Mouse (Mus musculus): ENCODE results near the gene March1. TPM values are rescaled to one million over a fixed set of nuclear protein-coding genes. Genes with fewer than 3 reads are reported as not detected.

The March1 gene
- polyA plus RNA-seq, 1 experiment from 2014 or later, result 0.33 TPM

DNA sequence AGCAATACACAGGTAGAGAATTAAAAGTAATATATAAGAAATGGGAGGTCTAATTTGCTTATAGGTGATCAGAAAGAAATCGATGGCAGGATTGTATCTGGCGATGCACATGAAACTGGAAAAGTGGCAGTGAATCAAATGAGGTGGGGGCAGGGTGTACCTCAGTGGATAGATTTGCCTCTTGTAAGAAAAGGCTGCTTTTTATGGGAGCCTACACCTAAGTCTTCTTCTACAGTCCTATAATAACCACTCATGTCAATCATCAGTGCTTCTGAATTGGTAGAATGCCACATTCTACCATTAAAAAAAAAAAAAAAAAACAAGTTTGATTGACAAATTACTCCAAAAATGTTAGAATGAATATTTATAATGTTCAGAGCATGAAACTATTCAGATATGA is 567.5 kb downstream of the March1 start:
- H3K4me1 ChIP-seq (ENCODE audit: control insufficient read depth, insufficient read depth, low read length), result no peaks in the 10 kb centered on the region

DNA sequence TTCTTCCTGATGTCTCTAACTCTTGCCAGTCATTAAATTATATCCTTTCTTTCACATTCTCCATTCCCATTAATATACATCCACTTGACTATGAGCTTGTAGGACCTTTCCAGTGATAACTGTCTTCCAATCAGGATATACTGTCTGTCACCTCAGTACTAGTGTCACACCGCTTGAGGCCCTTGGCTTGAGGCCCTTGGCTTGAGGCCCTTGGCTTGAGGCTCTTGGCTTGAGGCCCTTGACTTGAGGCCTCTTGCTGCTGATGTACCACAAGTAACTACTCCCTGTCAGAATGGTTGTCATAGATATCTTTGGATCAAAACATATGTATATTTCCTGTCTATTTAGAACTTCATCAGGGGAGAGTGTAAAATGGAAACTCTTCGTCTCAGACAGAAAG is 576.7 kb downstream of the March1 start:
- no peaks in the 10 kb centered on the region for H3K4me1 ChIP-seq (ENCODE audit: control insufficient read depth, insufficient read depth, low read length)
- H3K9me3 ChIP-seq (replicated peaks; ENCODE audit: control insufficient read depth, low read length), result no peaks in the 10 kb centered on the region
- WGBS (ENCODE audit: insufficient replicate concordance), result 72% methylated on average over 2 of the region's 2 CpGs
- H3K27me3 ChIP-seq (ENCODE audit: control insufficient read depth, insufficient read depth, low read length), result no peaks in the 10 kb centered on the region
- H3K9ac ChIP-seq (ENCODE audit: low read depth, low read length), result no peak overlapping the region
- H3K4me3 ChIP-seq (ENCODE audit: low read depth, low read length), result no peak overlapping the region
- H3K4me2 ChIP-seq, result no peak overlapping the region
- ATAC-seq (replicated peaks; ENCODE audit: insufficient number of reproducible peaks, low FRiP score, low TSS enrichment), result no peak
- no peak overlapping the region for H3K27ac ChIP-seq (ENCODE audit: low read depth, low read length)
- no peaks in the 10 kb centered on the region for H3K36me3 ChIP-seq (ENCODE audit: control insufficient read depth, insufficient read depth, low read length)

More for the DNA sequence above, 567.5 kb downstream of the March1 start:
- Histone ChIP-seq H3K27ac (ENCODE audit: low read depth, low read length) (no peak overlapping the region), H3K36me3 (ENCODE audit: control insufficient read depth, insufficient read depth, low read length) (no peaks in the 10 kb centered on the region), H3K9ac (ENCODE audit: low read depth, low read length) (no peak overlapping the region), H3K9me3 (replicated peaks; ENCODE audit: control insufficient read depth, low read length) (no peaks in the 10 kb centered on the region), H3K27me3 (ENCODE audit: control insufficient read depth, insufficient read depth, low read length) (no peaks in the 10 kb centered on the region), H3K4me3 (ENCODE audit: low read depth, low read length) (no peak overlapping the region), H3K4me2 (no peak overlapping the region)
- ATAC-seq (replicated peaks; ENCODE audit: insufficient number of reproducible peaks, low FRiP score, low TSS enrichment), result no peak
- 83% methylated on average over 2 of the region's 2 CpGs for WGBS (ENCODE audit: insufficient replicate concordance)

DNA sequence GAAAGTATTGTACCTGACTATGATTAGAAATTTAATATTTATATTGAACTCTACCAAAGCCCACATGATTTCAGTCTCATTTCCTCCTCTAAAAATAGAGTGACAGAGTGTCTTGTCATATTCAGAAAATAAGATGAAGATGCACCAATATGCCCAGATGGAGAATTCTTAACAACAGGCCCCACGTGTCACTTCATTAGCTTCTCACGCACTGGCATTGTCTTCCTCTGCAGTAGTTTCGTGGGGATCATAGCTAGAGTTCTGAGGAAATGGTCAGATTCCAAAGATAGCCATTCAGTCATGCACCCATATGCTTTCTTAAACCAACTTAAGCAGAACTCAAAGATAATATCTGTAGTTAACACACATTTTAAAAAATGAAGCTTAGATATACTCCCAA is 582.5 kb downstream of the March1 start:
- no peak overlapping the region for H3K4me2 ChIP-seq
- no peak overlapping the region for H3K9ac ChIP-seq (ENCODE audit: low read depth, low read length)
- 82% methylated on average over 3 of the region's 3 CpGs for WGBS (ENCODE audit: insufficient replicate concordance)
- no peak overlapping the region for H3K27ac ChIP-seq (ENCODE audit: low read depth, low read length)
- no peaks in the 10 kb centered on the region for H3K9me3 ChIP-seq (replicated peaks; ENCODE audit: control insufficient read depth, low read length)
- H3K36me3 ChIP-seq (ENCODE audit: control insufficient read depth, insufficient read depth, low read length), result no peaks in the 10 kb centered on the region
- no peak overlapping the region for H3K4me3 ChIP-seq (ENCODE audit: low read depth, low read length)
- ATAC-seq (replicated peaks; ENCODE audit: insufficient number of reproducible peaks, low FRiP score, low TSS enrichment), result no peak
- no peaks in the 10 kb centered on the region for H3K4me1 ChIP-seq (ENCODE audit: control insufficient read depth, insufficient read depth, low read length)
- H3K27me3 ChIP-seq (ENCODE audit: control insufficient read depth, insufficient read depth, low read length), result no peaks in the 10 kb centered on the region

DNA sequence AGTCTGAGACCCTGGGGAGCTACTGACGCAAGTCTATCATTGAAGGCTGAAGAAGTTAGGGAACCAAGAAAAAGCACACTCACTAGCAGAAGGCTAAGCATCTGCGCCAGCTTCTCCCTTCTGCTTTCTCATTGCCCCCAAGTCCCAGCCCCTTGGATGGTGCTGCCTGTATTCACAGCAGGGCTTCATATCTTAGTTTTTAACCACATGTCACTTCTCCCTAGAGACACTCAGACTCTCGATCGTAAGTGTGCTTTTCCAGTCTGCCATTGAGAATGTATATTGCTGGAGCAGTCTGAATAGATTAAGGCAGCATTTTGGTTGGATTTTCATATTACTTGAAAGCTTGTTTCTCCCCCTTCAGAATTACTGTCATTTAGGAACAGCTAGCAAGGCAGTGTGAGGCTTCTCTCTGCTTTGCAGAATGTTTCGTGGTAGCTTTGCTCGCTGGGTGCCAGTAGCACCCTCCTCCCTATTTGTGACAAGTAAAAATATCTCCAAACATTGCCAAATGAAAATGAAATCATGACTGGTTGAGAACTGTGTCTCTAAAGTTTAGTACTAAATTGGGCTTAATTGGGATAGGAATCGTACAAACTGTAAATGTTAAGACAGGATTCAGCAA is 586.2 kb downstream of the March1 start:
- H3K9ac ChIP-seq (ENCODE audit: low read depth, low read length), result no peak overlapping the region
- no peaks in the 10 kb centered on the region for H3K4me1 ChIP-seq (ENCODE audit: control insufficient read depth, insufficient read depth, low read length)
- H3K9me3 ChIP-seq (replicated peaks; ENCODE audit: control insufficient read depth, low read length), result no peaks in the 10 kb centered on the region
- H3K27me3 ChIP-seq (ENCODE audit: control insufficient read depth, insufficient read depth, low read length), result no peaks in the 10 kb centered on the region
- no peak for ATAC-seq (replicated peaks; ENCODE audit: insufficient number of reproducible peaks, low FRiP score, low TSS enrichment)
- H3K36me3 ChIP-seq (ENCODE audit: control insufficient read depth, insufficient read depth, low read length), result no peaks in the 10 kb centered on the region
- WGBS (ENCODE audit: insufficient replicate concordance), result 83% methylated on average over 7 of the region's 7 CpGs
- no peak overlapping the region for H3K4me3 ChIP-seq (ENCODE audit: low read depth, low read length)
- no peak overlapping the region for H3K27ac ChIP-seq (ENCODE audit: low read depth, low read length)
- H3K4me2 ChIP-seq, result no peak overlapping the region

DNA sequence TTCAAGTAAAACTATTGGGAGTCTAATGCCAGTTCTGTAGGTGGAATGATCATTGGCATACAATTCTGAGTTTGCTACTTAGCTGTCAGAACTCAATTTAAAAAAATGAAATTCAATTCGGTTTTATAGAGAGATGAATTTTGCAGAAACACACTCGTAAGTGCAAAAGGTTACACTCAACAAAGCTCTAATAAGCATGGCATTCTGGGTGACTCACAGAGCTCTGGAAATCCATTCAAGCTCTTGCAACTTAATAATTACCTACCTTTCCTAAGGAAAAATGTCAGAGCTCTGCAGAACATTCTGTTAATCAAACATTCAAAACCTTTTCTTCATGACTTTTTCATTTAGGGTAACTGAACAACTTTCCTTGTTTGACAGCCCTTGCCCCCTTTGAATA is 591.9 kb downstream of the March1 start:
- Histone ChIP-seq H3K4me1 (ENCODE audit: control insufficient read depth, insufficient read depth, low read length) (no peaks in the 10 kb centered on the region), H3K9me3 (replicated peaks; ENCODE audit: control insufficient read depth, low read length) (no peaks in the 10 kb centered on the region), H3K4me2 (no peak overlapping the region), H3K27ac (ENCODE audit: low read depth, low read length) (no peak overlapping the region), H3K36me3 (ENCODE audit: control insufficient read depth, insufficient read depth, low read length) (no peaks in the 10 kb centered on the region), H3K27me3 (ENCODE audit: control insufficient read depth, insufficient read depth, low read length) (no peaks in the 10 kb centered on the region), H3K9ac (ENCODE audit: low read depth, low read length) (no peak overlapping the region), H3K4me3 (ENCODE audit: low read depth, low read length) (no peak overlapping the region)
- ATAC-seq (replicated peaks; ENCODE audit: insufficient number of reproducible peaks, low FRiP score, low TSS enrichment), result no peak
- 65% methylated on average over 2 of the region's 2 CpGs for WGBS (ENCODE audit: insufficient replicate concordance)

DNA sequence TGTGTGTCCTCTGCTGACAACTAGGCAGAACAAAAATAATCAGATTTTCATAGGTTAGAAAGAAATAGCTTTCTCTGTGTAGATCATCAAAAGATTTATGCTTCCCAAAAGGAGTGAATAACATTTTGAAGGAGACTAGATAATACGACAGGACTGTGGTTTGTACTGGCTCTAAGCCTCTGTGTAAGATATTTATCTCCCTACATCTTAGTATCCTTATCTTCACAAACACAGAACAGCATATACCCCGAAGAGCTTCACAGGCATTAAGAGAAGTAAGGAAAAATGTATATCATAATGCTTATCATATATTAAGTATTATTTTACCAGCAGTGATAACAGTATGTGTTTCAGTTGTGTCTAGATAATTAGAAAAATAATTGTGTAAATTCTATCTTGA is 592.6 kb downstream of the March1 start:
- no peak for ATAC-seq (replicated peaks; ENCODE audit: insufficient number of reproducible peaks, low FRiP score, low TSS enrichment)
- WGBS (ENCODE audit: insufficient replicate concordance), result 77% methylated on average over 2 of the region's 2 CpGs

DNA sequence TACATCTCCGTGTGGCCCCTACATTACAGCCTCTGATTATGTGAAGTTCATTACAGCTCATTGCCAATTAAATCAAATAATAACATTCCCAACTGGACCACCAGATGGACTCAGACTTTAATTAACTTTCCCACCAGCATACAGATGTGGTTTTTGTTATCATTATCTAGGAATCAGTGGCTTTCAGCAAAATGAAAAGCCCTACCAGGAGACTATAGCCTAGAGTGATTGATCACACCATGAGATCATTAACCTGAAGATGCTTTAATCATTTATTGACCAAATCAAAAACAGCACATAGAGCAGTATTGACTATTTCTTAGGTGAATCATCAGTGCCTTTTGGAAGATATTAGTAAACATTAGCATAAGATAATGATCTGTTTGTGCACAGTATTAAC is 602.3 kb downstream of the March1 start:
- H3K9me3 ChIP-seq (replicated peaks; ENCODE audit: control insufficient read depth, low read length), result no peaks in the 10 kb centered on the region
- no peaks in the 10 kb centered on the region for H3K4me1 ChIP-seq (ENCODE audit: control insufficient read depth, insufficient read depth, low read length)
- no peaks in the 10 kb centered on the region for H3K27me3 ChIP-seq (ENCODE audit: control insufficient read depth, insufficient read depth, low read length)
- no peak for ATAC-seq (replicated peaks; ENCODE audit: insufficient number of reproducible peaks, low FRiP score, low TSS enrichment)
- no peak overlapping the region for H3K4me3 ChIP-seq (ENCODE audit: low read depth, low read length)
- no peak overlapping the region for H3K9ac ChIP-seq (ENCODE audit: low read depth, low read length)
- H3K36me3 ChIP-seq (ENCODE audit: control insufficient read depth, insufficient read depth, low read length), result no peaks in the 10 kb centered on the region
- H3K4me2 ChIP-seq, result no peak overlapping the region
- H3K27ac ChIP-seq (ENCODE audit: low read depth, low read length), result no peak overlapping the region
- WGBS (ENCODE audit: insufficient replicate concordance), result 68% methylated on average over 1 of the region's 1 CpGs

More for the DNA sequence above, 592.6 kb downstream of the March1 start:
- Histone ChIP-seq H3K36me3 (ENCODE audit: control insufficient read depth, insufficient read depth, low read length) (no peaks in the 10 kb centered on the region), H3K4me3 (ENCODE audit: low read depth, low read length) (no peak overlapping the region), H3K9me3 (replicated peaks; ENCODE audit: control insufficient read depth, low read length) (no peaks in the 10 kb centered on the region), H3K4me1 (ENCODE audit: control insufficient read depth, insufficient read depth, low read length) (no peaks in the 10 kb centered on the region), H3K27ac (ENCODE audit: low read depth, low read length) (no peak overlapping the region), H3K27me3 (ENCODE audit: control insufficient read depth, insufficient read depth, low read length) (no peaks in the 10 kb centered on the region), H3K4me2 (no peak overlapping the region), H3K9ac (ENCODE audit: low read depth, low read length) (no peak overlapping the region)

DNA sequence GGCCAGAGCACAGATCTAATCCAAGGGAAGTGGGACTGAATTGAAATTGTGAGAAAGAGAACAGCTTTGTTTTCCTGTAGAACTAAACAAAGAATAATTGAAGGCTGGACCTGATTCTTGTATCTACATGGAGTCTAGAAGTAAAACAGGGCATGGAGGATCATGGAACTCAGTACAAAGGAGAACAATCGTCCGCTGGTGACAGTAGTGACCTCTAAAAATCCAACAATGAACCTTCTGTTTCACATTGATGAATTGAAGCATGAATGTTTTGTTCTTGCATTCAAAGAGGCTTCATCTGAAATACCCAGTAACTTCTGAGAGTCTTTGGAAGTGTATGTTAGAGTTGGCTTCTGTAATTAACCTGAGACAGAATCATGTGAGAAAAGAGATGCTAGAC is 612.2 kb downstream of the March1 start:
- no peak for ATAC-seq (replicated peaks; ENCODE audit: insufficient number of reproducible peaks, low FRiP score, low TSS enrichment)
- Histone ChIP-seq H3K4me3 (ENCODE audit: low read depth, low read length) (no peak overlapping the region), H3K9me3 (replicated peaks; ENCODE audit: control insufficient read depth, low read length) (no peaks in the 10 kb centered on the region), H3K27me3 (ENCODE audit: control insufficient read depth, insufficient read depth, low read length) (no peaks in the 10 kb centered on the region), H3K27ac (ENCODE audit: low read depth, low read length) (no peak overlapping the region), H3K36me3 (ENCODE audit: control insufficient read depth, insufficient read depth, low read length) (no peaks in the 10 kb centered on the region), H3K4me2 (no peak overlapping the region), H3K4me1 (ENCODE audit: control insufficient read depth, insufficient read depth, low read length) (no peaks in the 10 kb centered on the region), H3K9ac (ENCODE audit: low read depth, low read length) (no peak overlapping the region)
- 74% methylated on average over 2 of the region's 2 CpGs for WGBS (ENCODE audit: insufficient replicate concordance)

DNA sequence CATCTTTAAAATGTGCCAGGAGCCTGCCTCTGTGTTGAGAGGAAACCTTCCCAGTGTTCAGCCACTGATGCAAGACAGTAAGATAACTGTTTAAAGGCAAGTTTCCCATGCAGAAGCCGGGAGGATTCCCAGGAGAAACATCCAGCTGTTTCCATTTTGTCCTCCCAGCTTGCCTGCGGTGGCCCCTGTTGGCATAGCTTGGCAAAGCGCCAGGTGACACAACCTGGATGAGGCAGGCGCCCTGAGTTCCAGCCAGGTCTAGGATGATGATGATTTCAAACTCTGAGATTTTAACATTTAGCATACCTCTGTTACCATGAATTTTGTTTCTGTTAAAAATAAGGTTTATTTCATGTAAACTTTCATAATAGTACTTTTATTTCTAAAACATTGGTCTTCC is 651.8 kb downstream of the March1 start:
- Histone ChIP-seq H3K4me2 (no peak overlapping the region), H3K9ac (ENCODE audit: low read depth, low read length) (no peak overlapping the region), H3K9me3 (replicated peaks; ENCODE audit: control insufficient read depth, low read length) (no peaks in the 10 kb centered on the region), H3K4me1 (ENCODE audit: control insufficient read depth, insufficient read depth, low read length) (no peaks in the 10 kb centered on the region), H3K27me3 (ENCODE audit: control insufficient read depth, insufficient read depth, low read length) (no peaks in the 10 kb centered on the region), H3K27ac (ENCODE audit: low read depth, low read length) (no peak overlapping the region), H3K36me3 (ENCODE audit: control insufficient read depth, insufficient read depth, low read length) (no peaks in the 10 kb centered on the region), H3K4me3 (ENCODE audit: low read depth, low read length) (no peak overlapping the region)
- 49% methylated on average over 4 of the region's 4 CpGs for WGBS (ENCODE audit: insufficient replicate concordance)
- ATAC-seq (replicated peaks; ENCODE audit: insufficient number of reproducible peaks, low FRiP score, low TSS enrichment), result no peak

Measured in heart, embryonic 11.5 days (tissue).